Mouse (Mus musculus): ENCODE measurements around the gene Nr4a2. TPM values are rescaled to one million over a fixed set of nuclear protein-coding genes. Genes with fewer than 3 reads are reported as not detected.

Nr4a2 gene
- total RNA-seq, 1 experiment from 2014 or later, result 28.6 TPM

DNA sequence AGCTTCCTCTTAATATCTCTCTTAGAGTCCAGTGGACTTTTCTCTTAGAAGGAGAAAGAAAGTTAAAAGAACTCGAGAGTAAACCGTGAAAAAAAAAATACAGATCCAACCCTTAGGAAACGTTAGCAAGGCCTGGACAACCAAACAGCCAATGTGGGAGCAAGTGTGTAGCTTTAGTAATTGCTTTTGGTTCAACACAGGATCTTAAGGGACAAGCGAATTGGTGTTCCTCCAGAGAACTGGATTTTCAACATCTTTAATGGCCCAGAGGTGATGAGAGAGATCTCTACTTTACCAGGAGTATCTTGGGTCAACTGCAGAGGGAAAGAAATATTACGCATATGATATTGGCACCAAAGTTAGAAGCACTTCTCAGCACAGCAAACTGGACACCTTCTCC lies 10.4 kb downstream of the Nr4a2 start:
- ATAC-seq (replicated peaks; ENCODE audit: insufficient number of reproducible peaks, low FRiP score, low TSS enrichment, poor library complexity, severe bottlenecking), result no peak

DNA sequence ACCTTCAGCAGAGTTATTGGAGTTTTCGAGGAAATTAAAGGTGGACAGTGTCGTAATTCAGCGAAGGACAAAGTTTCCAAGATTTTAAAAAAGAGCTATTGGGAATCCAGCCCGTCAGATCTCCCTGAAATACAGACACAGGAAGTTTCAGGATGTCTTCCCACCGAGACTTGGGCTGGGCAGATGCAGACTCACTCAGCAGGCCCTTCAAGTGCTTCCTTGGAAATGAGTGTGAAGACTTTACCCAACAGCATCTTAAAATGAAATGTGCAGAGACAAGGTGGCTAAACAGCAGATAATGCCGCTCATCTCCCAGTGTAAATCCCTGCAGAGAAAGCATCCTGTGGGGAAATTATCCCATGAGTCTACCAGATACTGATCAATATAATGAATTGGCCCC lies 10.9 kb downstream of the Nr4a2 start:
- ATAC-seq (replicated peaks; ENCODE audit: insufficient number of reproducible peaks, low FRiP score, low TSS enrichment, poor library complexity, severe bottlenecking), result no peak

DNA sequence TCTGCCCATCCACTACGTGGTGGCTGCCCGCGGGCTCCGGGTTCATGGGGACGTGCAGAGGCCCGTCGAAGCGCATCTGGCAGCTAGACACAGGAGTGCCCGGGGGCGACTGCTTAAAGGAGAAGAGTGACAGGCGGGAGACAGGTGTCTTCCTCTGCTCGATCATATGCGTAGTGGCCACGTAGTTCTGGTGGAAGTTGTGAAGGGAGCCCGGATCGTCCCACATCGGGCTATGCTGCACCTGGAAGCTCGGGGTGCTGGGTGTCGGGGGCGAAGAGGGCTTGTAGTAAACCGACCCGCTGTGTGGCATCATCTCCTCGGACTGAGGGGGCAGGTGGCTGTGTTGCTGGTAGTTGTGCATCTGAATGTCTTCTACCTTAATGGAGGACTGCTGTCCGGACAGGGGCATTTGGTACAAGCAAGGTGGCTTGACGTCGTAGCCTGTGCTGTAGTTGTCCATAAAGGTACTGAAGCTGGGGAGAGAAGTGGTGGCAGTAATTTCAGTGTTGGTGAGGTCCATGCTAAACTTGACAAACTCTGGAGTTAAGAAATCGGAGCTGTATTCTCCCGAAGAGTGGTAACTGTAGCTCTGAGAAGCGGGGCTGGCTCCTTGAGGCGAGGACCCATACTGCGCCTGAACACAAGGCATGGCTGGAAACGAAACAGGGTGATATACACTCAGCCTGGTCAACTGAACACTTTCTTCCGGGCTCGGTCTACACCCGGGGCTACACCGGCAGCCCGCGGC lies 11.8 kb downstream of the Nr4a2 start:
- no peak for ATAC-seq (replicated peaks; ENCODE audit: insufficient number of reproducible peaks, low FRiP score, low TSS enrichment, poor library complexity, severe bottlenecking)

DNA sequence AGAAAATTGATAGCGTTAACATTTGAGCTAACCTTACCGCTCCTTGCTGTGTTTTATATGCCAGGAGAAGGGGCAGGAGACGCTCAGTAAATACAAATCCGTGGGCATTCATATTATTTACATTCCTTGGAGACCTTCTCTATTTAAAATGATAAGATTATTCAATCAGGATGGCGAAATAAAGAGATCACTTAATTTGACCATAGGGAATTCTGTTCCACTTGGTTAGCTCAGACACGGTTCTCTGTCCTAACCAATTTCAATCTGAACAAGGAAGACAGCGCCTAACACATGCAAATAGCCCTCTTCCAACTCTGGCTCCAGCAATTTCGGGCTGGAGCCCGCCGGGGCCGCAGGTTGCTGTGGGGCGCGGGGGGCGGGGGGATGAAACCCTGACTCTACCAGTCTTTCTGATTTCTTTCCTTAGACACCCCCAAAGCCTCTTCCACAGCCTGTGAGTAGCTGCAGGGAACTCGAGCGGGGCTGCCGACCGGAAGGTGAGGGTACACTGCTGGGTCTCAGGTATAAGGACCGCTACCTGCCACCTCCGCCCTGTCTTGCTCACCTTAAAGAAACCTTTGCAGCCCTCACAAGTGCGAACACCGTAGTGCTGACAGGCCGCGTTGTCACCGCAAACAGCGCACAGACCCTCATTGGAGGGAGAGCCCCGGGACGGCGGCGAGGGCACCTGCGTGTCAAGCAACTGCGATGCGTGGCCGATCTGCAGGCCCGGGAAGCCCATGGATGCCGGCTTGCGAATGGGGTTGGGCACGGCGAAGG lies 12.6 kb downstream of the Nr4a2 start:
- no peak for ATAC-seq (replicated peaks; ENCODE audit: insufficient number of reproducible peaks, low FRiP score, low TSS enrichment, poor library complexity, severe bottlenecking)

- no peak for ATAC-seq (replicated peaks; ENCODE audit: insufficient number of reproducible peaks, low FRiP score, low TSS enrichment, poor library complexity, severe bottlenecking)
Observed at GRCm38 (mm10) chr2:57110401-57110800, 13.4 kb downstream of the Nr4a2 start.

DNA sequence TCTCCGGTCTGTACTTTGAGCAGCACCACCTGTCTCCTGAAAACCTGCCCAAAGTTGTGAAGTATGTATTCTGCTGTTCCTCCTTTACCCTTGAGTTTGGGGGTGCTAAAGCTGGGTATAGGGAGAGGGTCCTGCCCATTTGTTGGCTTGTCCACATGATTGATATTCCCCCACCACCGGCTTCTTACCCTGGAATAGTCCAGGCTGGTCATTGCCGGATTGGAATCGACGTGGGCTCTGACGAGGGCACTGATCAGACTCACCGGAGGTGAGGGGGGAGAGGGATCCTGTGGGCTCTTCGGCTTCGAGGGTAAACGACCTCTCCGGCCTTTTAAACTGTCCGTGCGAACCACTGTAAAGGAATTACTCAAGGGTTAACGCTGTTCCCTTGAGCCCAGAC lies 13.9 kb downstream of the Nr4a2 start:
- no peak for ATAC-seq (replicated peaks; ENCODE audit: insufficient number of reproducible peaks, low FRiP score, low TSS enrichment, poor library complexity, severe bottlenecking)

DNA sequence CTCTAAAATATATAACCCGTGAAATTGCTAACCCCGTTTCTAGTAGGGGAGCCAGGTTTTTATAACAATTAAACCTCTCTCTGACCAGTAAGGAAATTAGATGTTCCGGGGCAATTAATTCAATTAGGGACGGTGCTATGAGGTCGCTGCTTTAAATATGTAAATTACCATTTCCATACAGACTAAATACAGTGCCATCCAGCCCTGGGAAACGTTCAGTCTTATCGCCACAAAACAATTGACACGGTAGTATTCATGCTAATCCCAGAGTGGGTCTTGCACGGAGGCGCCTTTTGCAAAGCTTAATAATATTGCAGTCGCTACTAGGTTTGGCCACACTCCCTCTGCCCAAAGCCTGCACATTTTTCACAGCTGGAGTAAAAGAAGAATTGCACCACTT lies 14.5 kb downstream of the Nr4a2 start:
- ATAC-seq (replicated peaks; ENCODE audit: insufficient number of reproducible peaks, low FRiP score, low TSS enrichment, poor library complexity, severe bottlenecking), result no peak

DNA sequence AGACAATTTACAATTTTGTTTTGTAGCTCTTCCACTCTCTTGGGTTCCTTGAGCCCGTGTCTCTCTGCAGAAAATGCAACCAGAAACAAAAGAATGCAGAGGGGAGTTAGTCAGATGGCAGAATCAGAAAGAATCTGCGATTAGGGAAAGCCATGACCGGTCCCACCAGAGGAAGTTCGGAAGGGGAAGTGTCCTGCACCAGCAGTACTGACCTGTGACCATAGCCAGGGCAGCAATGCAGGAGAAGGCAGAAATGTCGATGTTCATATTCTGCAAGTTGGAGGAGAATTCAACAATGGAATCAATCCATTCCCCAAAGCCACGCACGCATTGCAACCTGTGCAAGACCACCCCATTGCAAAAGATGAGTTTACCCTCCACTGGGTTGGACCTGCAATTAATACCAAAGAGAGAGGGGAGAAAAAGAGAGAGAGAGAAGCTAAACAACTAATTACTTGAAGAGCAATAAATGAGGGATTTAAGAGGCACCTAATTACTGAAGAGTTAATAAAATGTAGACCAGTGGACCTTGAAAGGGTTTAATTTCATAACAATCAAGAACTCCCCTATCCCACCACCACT lies 15.4 kb downstream of the Nr4a2 start:
- ATAC-seq (replicated peaks; ENCODE audit: insufficient number of reproducible peaks, low FRiP score, low TSS enrichment, poor library complexity, severe bottlenecking), result no peak

GRCm38 (mm10) chr2:57105401-57105800 lies 18.4 kb downstream of the Nr4a2 start:
- ATAC-seq (replicated peaks; ENCODE audit: insufficient number of reproducible peaks, low FRiP score, low TSS enrichment, poor library complexity, severe bottlenecking), result no peak

DNA sequence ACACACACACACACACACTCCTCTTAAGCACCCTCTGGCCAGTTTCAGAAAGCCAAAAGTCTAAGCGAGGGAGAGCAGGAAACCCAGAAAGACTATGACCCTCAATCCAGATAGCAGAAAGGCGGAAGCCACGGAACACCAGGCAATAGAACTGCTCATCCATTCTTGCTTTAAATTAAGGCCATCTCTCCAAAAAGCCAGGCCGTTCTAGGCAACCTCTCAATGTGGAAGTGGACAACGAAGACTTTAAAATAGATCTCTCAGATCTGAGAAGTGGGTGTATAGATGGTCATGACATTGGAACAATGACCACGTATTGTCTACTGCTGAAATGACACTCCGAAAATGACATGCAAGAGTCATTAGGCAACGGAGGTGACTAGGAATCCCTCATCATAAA lies 19.1 kb downstream of the Nr4a2 start:
- no peak for ATAC-seq (replicated peaks; ENCODE audit: insufficient number of reproducible peaks, low FRiP score, low TSS enrichment, poor library complexity, severe bottlenecking)

DNA sequence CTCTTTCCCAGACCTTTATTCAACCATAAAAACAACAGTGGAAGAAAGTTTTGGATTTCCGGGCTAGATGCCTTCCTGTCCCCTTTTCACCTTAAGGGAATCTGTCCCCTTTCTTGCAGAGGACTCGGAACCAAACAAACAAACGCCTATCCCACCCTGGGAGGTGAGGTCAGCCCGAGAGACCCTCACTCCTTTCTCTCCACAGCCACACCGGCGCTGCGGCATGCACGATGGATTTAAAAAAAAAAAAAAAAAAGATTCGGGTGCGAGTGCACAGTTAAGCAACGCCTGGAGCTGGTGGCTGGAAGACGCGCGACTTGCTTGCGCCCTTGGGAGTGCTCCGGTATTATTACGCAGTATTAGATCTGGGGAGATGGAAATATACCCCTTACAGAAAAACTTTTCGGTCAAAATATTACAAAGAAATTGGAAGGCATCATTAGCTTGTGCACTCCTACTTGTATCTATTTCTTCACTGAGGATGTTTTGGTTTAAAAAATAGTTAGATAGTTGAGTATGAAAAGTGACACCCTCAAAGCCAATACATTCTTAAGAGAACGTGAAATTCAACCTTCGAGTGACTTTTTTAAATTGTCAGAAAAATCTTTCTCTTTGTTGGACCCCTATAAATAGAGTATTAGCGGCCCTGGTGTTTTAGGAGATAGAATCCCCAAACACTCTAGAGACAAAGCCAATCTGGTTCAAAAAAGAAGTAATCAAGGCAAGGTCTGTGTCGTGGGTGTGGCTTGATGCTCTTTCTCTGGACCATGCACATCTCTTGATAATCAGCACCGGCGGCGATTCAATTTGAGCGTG lies 19.8 kb downstream of the Nr4a2 start:
- no peak for ATAC-seq (replicated peaks; ENCODE audit: insufficient number of reproducible peaks, low FRiP score, low TSS enrichment, poor library complexity, severe bottlenecking)

DNA sequence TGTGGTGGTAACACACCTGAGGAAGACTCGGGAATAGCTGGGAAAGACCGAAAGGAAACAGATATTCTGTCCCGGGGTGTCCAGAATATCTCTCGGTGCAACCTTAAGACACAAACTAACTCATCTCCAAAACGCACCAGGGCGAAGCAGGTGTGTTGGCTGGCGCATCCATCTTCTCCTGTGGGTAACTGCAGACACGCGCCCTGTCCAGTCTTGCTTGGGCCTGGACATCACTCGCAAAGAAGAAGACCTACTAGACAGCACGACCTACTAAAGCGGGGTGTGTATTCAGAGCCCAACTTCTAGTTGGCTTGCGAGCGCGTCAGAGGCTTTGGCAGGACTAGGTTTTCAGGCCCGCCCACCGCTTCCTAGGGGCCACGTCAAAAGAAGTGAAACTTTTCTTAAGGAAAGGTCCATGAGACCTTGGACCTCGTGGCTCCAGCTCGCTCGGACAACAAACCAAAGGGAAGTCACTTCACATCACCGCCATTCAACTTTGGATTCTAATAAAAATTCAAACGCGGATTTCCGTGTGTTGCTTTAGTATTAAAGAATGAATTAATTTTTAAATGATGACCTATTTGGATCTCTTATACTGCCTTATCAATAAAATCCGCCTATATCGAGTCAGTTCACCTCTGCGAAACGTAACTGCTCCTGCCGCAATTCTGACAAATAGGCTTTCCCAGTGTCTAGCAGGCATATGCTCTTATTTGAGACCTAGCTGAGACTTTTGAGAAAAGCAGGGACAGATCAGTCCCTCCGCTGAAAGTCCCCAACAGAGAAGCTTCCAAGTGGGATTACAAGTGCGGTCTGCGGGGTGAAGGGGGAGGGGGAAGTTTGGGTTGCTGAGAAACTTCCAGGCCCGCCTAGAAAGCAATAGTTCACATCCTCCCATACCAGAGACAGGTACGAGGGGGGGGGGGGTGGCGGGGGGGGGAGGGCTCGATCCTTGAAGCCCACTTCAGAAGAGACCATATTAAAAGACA lies 20.7 kb downstream of the Nr4a2 start:
- ATAC-seq (replicated peaks; ENCODE audit: insufficient number of reproducible peaks, low FRiP score, low TSS enrichment, poor library complexity, severe bottlenecking), result no peak

- peak; percentile 33; the same call in 1 of the 2 replicates for ATAC-seq (replicated peaks; ENCODE audit: insufficient number of reproducible peaks, low FRiP score, low TSS enrichment, poor library complexity, severe bottlenecking)
Observed at GRCm38 (mm10) chr2:57102091-57102855, 21.5 kb downstream of the Nr4a2 start.

GRCm38 (mm10) chr2:57100241-57100640 lies 23.6 kb downstream of the Nr4a2 start:
- no peak for ATAC-seq (replicated peaks; ENCODE audit: insufficient number of reproducible peaks, low FRiP score, low TSS enrichment, poor library complexity, severe bottlenecking)

DNA sequence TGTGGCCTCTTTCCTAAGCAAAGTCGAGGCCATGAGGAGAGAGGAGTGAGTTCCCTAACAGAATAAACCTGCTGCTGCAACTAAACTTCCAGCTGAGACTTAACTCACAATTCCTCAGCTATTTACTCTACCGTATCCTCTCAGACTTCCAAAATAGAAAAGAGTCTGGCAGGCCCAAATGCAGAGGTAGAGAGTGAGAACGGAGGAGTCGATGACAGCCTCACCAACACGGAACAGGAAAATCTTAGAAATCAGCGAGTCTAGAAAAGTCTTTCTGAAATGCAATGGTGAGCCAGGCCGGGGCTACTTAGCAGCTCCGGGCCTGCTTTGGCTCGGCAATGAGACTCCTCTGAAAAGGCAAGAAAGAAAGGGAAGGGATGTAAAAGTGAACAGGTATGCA lies 51.4 kb downstream of the Nr4a2 start:
- no peak for ATAC-seq (replicated peaks; ENCODE audit: insufficient number of reproducible peaks, low FRiP score, low TSS enrichment, poor library complexity, severe bottlenecking)

- ATAC-seq (replicated peaks; ENCODE audit: insufficient number of reproducible peaks, low FRiP score, low TSS enrichment, poor library complexity, severe bottlenecking), result no peak
Observed at GRCm38 (mm10) chr2:57063480-57063879, 60.3 kb downstream of the Nr4a2 start.

All from monocyte, adult 5-6 weeks (primary cell).